Mouse (Mus musculus): ENCODE results near the gene Nos1.

DNA sequence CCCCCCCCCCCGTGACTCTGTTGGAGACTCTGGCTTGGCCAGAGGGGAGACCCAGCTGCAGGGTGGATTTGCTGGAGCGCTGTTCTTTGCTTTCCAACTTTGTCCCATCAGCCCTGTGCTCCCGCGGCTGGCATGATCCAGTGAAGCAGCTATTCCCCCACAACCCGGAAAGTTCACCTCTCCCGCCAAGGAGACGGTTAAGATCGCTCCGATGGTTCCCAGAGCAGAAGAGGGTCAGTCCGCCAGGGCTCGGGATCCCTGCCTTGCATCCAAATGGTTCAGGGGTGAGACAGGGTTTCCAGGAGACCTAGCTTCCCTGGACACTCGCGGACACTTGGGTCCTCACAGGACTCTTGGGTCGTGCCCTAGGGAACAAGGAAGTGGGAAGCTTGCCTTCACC is 61.9 kb downstream of the Nos1 start:
- TF ChIP-seq CTCF (IDR thresholded peaks at IDR 0.05; ENCODE audit: low read depth): no peak
- TF ChIP-seq EP300 (IDR thresholded peaks at IDR 0.05; ENCODE audit: low read depth): no peak
